Mouse (Mus musculus) kidney, adult 2 months (tissue): ENCODE data around the gene BC024978. TPM values are rescaled to one million over a fixed set of nuclear protein-coding genes. Genes with fewer than 3 reads are reported as not detected.

ENCODE experiments used
- DNase-seq: peaks from one replicate; pipeline ENCODE4 v3.0.0; 2021
- H3K27ac ChIP-seq: fragments of 200-500 bp; 2 replicates; pipeline ENCODE4 v1.5.1; 2012; ENCODE audit warnings: low read depth, low read length, control low read depth, inconsistent platforms; ENCODE audit not compliant: insufficient read depth
- H3K27me3 ChIP-seq: fragments of 200-500 bp; replicated peaks from 2 replicates; pipeline ENCODE4 v1.6.1; 2012; ENCODE audit warnings: mild to moderate bottlenecking, moderate library complexity, low read length, inconsistent platforms; ENCODE audit not compliant: control insufficient read depth, insufficient read depth
- H3K36me3 ChIP-seq: fragments of 200-500 bp; 2 replicates; pipeline ENCODE4 v1.6.1; 2012; ENCODE audit warnings: mild to moderate bottlenecking, moderate library complexity, low read length, inconsistent platforms; ENCODE audit not compliant: control insufficient read depth, insufficient read depth
- H3K4me1 ChIP-seq: fragments of 200-500 bp; 2 replicates; pipeline ENCODE4 v1.6.1; 2011; ENCODE audit warnings: low read length; ENCODE audit not compliant: control insufficient read depth, insufficient read depth
- H3K4me3 ChIP-seq: fragments of 200-500 bp; 2 replicates; pipeline ENCODE4 v1.5.1; 2011; ENCODE audit warnings: mild to moderate bottlenecking, low read depth, low read length, control low read depth; ENCODE audit not compliant: insufficient read depth
- CTCF ChIP-seq: fragments of 200-500 bp; conservative IDR thresholded peaks from 2 replicates; pipeline ENCODE4 v1.5.1; 2011; ENCODE audit warnings: low read depth, mild to moderate bottlenecking, control low read depth, low read length, moderate library complexity, mixed read lengths; ENCODE audit not compliant: insufficient read depth, insufficient read length
- POLR2A ChIP-seq: fragments of 200-500 bp; IDR thresholded peaks from one replicate; pipeline ENCODE4 v1.6.1; 2011; ENCODE audit warnings: low read depth, low read length, control low read depth
- WGBS: fragments of 180-500 bp; shearing (Covaris S2); methylation state at CpG from one replicate; pipeline ENCODE4 v1.1.7; 2018; 5-methylcytosine and 5-hydroxymethylcytosine counted together
- polyA plus RNA-seq: library from polyadenylated mRNA; depleted of rRNA; stranded (reverse); fragments of >200 nt; gene quantifications from 2 replicates; pipeline ENCODE4 v1.2.3, GENCODE M21; 2012

The BC024978 gene
- polyA plus RNA-seq, 1 experiment = 9.6 TPM

GRCm38 (mm10) chr7:27166614-27167474 lies 28.7 kb upstream of the BC024978 start, which contains the start of gene Egln2:
TSS of gene Egln2 (minus strand) at chr7:27166802.
- no peaks in the 10 kb centered on the region for H3K27me3 ChIP-seq
- no peak for TF ChIP-seq CTCF
- TF ChIP-seq POLR2A = peak; percentile 58
- under 1% methylated on average over 61 of the region's 61 CpGs for WGBS
- DNase-seq = peak; percentile 98
- H3K27ac ChIP-seq = peak within 1 kb of the TSS; percentile 97
- H3K4me1 ChIP-seq = peaks cover 30% of the 10 kb centered on the region
- H3K36me3 ChIP-seq = no peaks in the 10 kb centered on the region; the same call in 1 of the 2 replicates
- peak within 1 kb of the TSS; percentile 93 for H3K4me3 ChIP-seq

- H3K27me3 ChIP-seq = no peaks in the 10 kb centered on the region
- WGBS = 63% methylated on average over 11 of the region's 11 CpGs
- no peak for DNase-seq
These were observed 28.0 kb upstream of the BC024978 start for GRCm38 (mm10) chr7:27167475-27168094.

GRCm38 (mm10) chr7:27168371-27168770 lies 27.2 kb upstream of the BC024978 start:
- Histone ChIP-seq H3K36me3 (peaks cover 3% of the 10 kb centered on the region), H3K27me3 (no peaks in the 10 kb centered on the region), H3K4me3 (no peak overlapping the region; the same call in 1 of the 2 replicates), H3K4me1 (peaks cover 26% of the 10 kb centered on the region), H3K27ac (peak overlapping the region; percentile 21; the same call in 1 of the 2 replicates)
- DNase-seq = peak; percentile 55
- TF ChIP-seq POLR2A (no peak), CTCF (no peak)
- WGBS = 54% methylated on average over 5 of the region's 5 CpGs

More at GRCm38 (mm10) chr7:27167475-27168094, 28.0 kb upstream of the BC024978 start:
- Histone ChIP-seq H3K4me3 (peak overlapping the region; percentile 46), H3K27ac (peak overlapping the region; percentile 81), H3K36me3 (peaks cover 2% of the 10 kb centered on the region), H3K4me1 (peaks cover 30% of the 10 kb centered on the region)
- TF ChIP-seq CTCF (no peak), POLR2A (no peak)

DNA sequence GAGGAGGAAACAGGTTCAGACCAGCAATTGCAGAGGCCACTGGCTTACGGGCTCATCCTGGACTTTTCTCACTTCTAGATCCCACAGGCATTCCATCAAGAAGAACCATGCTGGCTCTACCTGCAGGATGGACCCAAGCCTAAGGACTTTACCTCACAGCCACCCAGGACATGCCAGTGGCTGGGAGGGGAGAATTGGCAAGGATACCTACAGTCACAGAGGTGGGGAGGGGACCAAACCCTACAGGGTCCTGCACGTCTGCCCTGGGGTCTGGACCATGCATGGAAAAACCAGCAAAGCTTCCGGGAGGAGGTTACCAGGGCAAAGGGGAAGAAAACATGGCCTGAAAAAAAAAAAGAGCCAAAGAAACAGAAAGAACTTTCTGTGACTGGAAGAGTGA lies 24.6 kb upstream of the BC024978 start:
- 89% methylated on average over 3 of the region's 3 CpGs for WGBS
- Histone ChIP-seq H3K4me3 (no peak overlapping the region), H3K27me3 (no peaks in the 10 kb centered on the region), H3K36me3 (peaks cover 3% of the 10 kb centered on the region), H3K4me1 (peaks cover 14% of the 10 kb centered on the region), H3K27ac (no peak overlapping the region)
- DNase-seq = no peak
- TF ChIP-seq CTCF = no peak
- TF ChIP-seq POLR2A = no peak

DNA sequence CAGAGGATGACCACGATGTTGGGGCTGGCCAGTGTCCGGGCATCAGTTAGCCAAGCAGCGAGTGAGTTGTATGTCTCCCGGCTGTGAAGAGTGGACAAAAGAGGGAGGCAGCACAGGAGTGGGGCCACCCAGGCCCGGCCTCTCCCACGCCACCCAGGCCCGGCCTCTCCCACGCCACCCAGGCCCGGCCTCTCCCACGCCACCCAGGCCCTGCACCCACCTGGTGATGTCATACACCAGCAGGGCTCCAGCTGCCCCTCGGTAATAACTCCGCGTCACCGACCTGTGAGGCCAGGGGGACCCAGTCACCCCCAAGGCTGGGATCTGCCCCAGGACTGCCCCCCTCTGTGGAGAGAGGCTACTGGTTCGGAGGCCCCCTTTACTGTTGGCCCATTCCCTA lies 21.1 kb upstream of the BC024978 start:
- Histone ChIP-seq H3K36me3 (peaks cover 3% of the 10 kb centered on the region), H3K27me3 (no peaks in the 10 kb centered on the region), H3K4me1 (peaks cover 2% of the 10 kb centered on the region; the same call in 1 of the 2 replicates), H3K4me3 (no peak overlapping the region), H3K27ac (no peak overlapping the region)
- TF ChIP-seq CTCF (no peak), POLR2A (no peak)
- DNase-seq = no peak
- 88% methylated on average over 15 of the region's 15 CpGs for WGBS

DNA sequence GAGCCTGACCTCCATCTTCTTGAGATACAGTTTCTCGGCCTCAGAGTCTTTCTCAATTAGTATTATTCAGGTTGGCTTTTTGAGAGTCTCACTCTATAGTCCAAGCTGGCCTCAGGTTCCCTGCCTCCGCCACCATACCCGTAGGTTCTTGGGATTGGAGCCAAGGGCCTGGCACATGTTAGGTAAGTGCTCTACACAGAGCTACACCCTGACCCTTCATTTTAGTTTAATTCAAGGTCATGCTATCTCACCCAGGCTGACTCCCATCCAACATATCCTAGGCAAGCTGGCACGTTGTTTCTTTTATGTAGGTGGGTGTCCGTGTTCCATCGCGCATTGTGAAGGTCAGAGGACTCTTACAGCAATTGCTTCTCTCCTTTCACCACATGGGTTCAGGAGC lies 20.7 kb upstream of the BC024978 start:
- DNase-seq = no peak
- H3K27me3 ChIP-seq = no peaks in the 10 kb centered on the region
- no peak overlapping the region for H3K4me3 ChIP-seq
- WGBS = 74% methylated on average over 7 of the region's 7 CpGs
- H3K4me1 ChIP-seq = peaks cover 6% of the 10 kb centered on the region; the same call in 1 of the 2 replicates
- TF ChIP-seq POLR2A (no peak), CTCF (no peak)
- H3K27ac ChIP-seq = no peak overlapping the region
- H3K36me3 ChIP-seq = peaks cover 3% of the 10 kb centered on the region

DNA sequence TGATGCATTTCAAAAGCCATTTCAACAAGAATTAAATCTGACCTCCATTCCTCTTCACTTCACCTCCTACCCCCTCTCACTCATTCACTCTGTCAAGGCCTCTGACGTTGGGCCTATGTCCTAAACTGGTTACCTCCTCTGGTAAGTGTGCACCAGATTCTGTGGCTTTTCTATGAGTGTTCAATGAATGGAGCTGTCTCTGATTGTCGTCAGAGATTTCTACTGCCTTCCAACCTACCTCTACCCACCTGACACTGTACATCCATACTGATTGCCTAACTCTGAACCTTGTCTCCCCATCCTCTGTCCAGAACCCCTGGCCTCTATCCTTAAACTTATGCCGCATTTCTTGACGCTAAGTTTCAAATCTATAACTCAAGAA lies 17.6 kb upstream of the BC024978 start:
- Histone ChIP-seq H3K4me3 (peak overlapping the region; percentile 80), H3K27ac (peak overlapping the region; percentile 54), H3K36me3 (no peaks in the 10 kb centered on the region), H3K27me3 (no peaks in the 10 kb centered on the region), H3K4me1 (peaks cover 13% of the 10 kb centered on the region)
- 17% methylated on average over 4 of the region's 4 CpGs for whole genome bisulfite sequencing
- no peak for TF ChIP-seq CTCF
- no peak for TF ChIP-seq POLR2A
- DNase-seq = no peak
